Mouse (Mus musculus): ENCODE data around the gene Spats1. TPM values are rescaled to one million over a fixed set of nuclear protein-coding genes. Genes with fewer than 3 reads are reported as not detected.

Spats1 gene
- polyA plus RNA-seq, 1 experiment from 2014 or later = 0.98 TPM

DNA sequence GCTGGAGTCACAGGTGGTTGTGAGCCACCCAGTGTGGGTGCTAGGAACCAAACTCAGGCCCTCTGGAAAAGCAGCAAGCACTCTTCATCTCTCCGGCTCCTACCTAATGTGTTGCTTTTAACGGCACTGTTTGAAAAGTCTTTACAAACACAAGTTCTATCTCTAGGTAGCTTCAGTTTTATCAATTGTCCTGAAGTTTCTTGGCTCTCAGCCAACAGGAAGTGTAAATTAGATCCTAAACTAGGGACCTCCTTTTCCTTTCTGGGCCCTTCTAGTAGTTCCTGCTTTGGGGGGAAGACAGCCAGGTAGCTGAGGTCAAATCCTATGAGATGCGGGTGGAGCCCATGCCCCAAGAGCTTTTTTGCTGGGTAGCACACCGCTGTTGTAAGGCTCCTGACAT lies 35.7 kb upstream of the Spats1 start:
- no peak for ATAC-seq (ENCODE audit: low FRiP score, low read depth)

DNA sequence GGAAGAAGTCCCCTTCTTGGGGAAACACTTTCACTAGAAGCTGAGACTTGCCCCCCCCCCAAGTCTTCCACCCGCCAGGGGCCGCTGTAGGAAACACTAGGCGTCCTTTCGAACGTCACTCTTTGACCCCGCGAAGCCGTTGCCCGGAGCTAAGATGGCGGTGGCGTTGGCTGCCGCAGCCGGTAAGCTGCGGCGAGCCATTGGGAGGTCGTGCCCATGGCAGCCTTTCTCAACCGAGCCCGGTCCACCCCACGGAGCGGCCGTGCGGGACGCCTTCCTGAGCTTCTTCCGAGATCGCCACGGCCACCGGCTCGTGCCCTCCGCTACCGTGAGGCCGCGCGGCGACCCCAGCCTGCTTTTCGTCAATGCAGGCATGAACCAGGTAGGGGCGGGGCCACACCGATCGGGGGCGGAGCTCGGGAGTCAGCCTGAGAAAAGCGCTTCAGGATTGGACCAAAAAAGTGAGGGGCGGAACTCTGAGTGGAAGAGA lies 31.5 kb upstream of the Spats1 start, which contains the start of gene Aars2:
TSS of gene Aars2 (plus strand) at position 142 of the 490 bp plus-strand sequence.
- ATAC-seq (ENCODE audit: low FRiP score, low read depth) = peak; percentile 96
- Histone ChIP-seq H3K9ac (peak within 1 kb of the TSS; percentile 77), H3K4me2 (replicated peaks) (peak within 1 kb of the TSS; percentile 52), H3K4me1 (peaks cover 4% of the 10 kb centered on the region; the same call in 1 of the 2 replicates), H3K27me3 (no peaks in the 10 kb centered on the region), H3K36me3 (peaks cover 28% of the 10 kb centered on the region), H3K27ac (no peak within 1 kb of the TSS), H3K9me3 (no peaks in the 10 kb centered on the region), H3K4me3 (peak within 1 kb of the TSS; percentile 77)
- under 1% methylated on average over 42 of the region's 42 CpGs for WGBS

More for the DNA sequence above, 35.7 kb upstream of the Spats1 start:
- H3K4me2 ChIP-seq (replicated peaks) = no peak overlapping the region
- WGBS = 94% methylated on average over 4 of the region's 4 CpGs
- H3K4me1 ChIP-seq = peaks cover 4% of the 10 kb centered on the region; the same call in 1 of the 2 replicates
- H3K27ac ChIP-seq = no peak overlapping the region
- H3K36me3 ChIP-seq = peaks cover 40% of the 10 kb centered on the region
- no peaks in the 10 kb centered on the region for H3K9me3 ChIP-seq
- no peak overlapping the region for H3K9ac ChIP-seq
- H3K27me3 ChIP-seq = no peaks in the 10 kb centered on the region
- H3K4me3 ChIP-seq = no peak overlapping the region

DNA sequence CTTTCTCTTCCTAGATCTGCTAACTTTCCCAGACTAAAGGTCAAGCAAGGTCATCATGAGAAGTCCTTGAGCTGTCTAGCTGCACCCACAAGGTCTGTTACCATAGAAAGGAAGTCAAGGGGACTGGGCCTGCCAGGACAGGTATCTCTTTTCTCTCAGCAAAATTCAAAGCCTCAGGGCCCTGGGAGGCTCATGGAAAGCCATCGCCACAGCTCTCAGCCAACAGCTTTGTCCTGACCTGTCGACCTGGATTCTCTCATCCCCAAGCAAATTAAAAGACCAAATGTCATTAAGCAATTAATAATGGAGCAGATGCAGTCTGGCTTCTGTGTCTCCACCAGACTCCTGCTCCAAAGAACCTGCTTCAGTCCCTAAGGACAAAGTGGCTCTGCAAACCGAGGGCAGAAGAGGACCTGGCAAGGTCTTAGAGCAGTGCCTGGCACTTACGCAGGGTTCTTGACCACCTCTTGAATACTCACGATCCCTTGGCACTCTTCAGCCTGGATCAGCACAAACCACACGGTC lies 30.8 kb upstream of the Spats1 start:
- H3K4me2 ChIP-seq (replicated peaks) = peak overlapping the region; percentile 19

DNA sequence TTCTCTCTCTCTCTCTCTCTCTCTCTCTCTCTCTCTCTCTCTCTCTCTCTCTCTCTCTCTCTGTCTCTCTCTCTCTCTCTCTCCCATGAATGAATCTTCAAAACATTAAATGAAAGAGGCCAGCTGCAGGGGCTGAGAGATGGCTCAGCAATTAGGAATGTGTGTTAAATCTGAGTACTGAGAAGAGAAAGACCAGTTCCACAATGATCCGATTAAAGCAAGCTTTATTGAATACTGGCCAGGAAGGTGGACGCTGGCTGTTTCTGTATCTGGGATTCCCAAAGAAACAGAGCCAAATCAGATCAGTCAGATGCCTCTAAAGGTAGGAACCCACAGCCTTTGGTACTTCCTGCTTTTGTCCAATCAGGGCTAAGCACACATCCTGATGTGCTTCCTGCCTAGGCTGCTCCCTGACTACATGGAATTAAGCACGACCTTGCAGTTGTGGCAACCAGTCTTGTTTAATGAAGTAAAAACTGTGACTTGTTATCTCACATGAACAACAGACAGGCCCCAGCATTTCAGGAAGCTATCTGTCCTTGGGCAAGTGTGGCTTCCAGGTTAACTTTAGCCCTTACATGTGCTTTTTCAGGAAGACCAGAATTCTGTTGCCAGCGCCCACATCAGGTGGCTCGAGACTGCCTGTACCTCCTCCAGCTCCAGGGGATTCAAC lies 28.2 kb upstream of the Spats1 start:
- no peak for ATAC-seq (ENCODE audit: low FRiP score, low read depth)
- Histone ChIP-seq H3K4me3 (no peak overlapping the region), H3K4me1 (peaks cover 4% of the 10 kb centered on the region; the same call in 1 of the 2 replicates), H3K9ac (no peak overlapping the region), H3K27me3 (no peaks in the 10 kb centered on the region), H3K27ac (no peak overlapping the region), H3K9me3 (no peaks in the 10 kb centered on the region), H3K4me2 (replicated peaks) (no peak overlapping the region), H3K36me3 (peaks cover 1% of the 10 kb centered on the region; the same call in 1 of the 2 replicates)
- 60% methylated on average over 5 of the region's 5 CpGs for WGBS

More for the DNA sequence above, 30.8 kb upstream of the Spats1 start:
- no peak overlapping the region for H3K27ac ChIP-seq
- H3K9me3 ChIP-seq = no peaks in the 10 kb centered on the region
- H3K4me1 ChIP-seq = peaks cover 4% of the 10 kb centered on the region; the same call in 1 of the 2 replicates
- H3K9ac ChIP-seq = no peak overlapping the region
- WGBS = 70% methylated on average over 6 of the region's 6 CpGs
- no peak for ATAC-seq (ENCODE audit: low FRiP score, low read depth)
- no peak overlapping the region for H3K4me3 ChIP-seq
- H3K27me3 ChIP-seq = no peaks in the 10 kb centered on the region
- H3K36me3 ChIP-seq = peaks cover 24% of the 10 kb centered on the region

DNA sequence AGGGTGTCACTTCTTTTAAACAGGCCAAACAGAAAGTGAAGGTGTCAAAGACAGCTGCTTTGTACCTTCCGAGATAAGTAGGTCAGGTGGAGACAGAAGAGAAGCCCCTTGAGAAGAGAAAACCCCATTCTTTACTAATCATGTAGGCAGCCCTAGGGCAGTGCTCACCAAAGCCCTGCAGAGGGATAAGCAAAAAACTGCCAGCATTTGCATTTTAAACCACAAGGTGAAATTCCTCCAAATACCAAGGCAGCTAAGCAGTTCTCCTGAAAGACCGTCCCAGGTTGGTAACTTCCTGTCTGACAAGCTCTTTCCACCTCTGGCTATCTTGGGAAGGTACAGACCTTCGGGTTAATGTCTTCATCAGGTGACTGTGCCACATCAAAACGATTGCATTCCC lies 27.1 kb upstream of the Spats1 start:
- H3K9ac ChIP-seq = no peak overlapping the region
- 51% methylated on average over 4 of the region's 4 CpGs for WGBS

DNA sequence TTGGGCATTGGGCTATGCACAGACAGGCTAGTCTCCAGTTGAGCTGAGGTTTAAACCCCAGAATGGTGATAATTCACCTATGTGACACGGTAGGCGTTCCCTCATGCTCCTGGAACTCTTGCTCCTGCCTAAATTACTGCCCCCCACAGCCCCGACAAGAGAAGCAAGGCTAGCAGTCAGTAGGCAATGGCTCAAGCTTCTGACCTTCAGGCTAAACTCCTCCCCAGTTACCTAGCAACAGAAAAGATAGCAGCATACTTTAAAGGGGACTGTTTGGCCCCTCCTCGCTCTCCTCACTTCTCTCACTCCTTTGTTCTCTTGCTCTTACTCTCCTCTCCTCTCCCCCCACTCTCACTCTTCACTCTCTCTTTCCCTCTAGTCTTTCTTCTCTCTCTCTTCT lies 25.8 kb upstream of the Spats1 start:
- no peak overlapping the region for H3K9ac ChIP-seq
- no peaks in the 10 kb centered on the region for H3K4me1 ChIP-seq
- no peak for ATAC-seq (ENCODE audit: low FRiP score, low read depth)
- 33% methylated on average over 4 of the region's 4 CpGs for WGBS
- H3K36me3 ChIP-seq = no peaks in the 10 kb centered on the region
- H3K27me3 ChIP-seq = no peaks in the 10 kb centered on the region
- H3K27ac ChIP-seq = no peak overlapping the region
- H3K4me3 ChIP-seq = no peak overlapping the region
- no peak overlapping the region for H3K4me2 ChIP-seq (replicated peaks)
- no peaks in the 10 kb centered on the region for H3K9me3 ChIP-seq

More for the DNA sequence above, 27.1 kb upstream of the Spats1 start:
- Histone ChIP-seq H3K4me2 (replicated peaks) (no peak overlapping the region), H3K4me3 (no peak overlapping the region), H3K4me1 (peaks cover 2% of the 10 kb centered on the region; the same call in 1 of the 2 replicates), H3K27me3 (no peaks in the 10 kb centered on the region), H3K9me3 (no peaks in the 10 kb centered on the region), H3K36me3 (no peaks in the 10 kb centered on the region), H3K27ac (no peak overlapping the region)
- no peak for ATAC-seq (ENCODE audit: low FRiP score, low read depth)

DNA sequence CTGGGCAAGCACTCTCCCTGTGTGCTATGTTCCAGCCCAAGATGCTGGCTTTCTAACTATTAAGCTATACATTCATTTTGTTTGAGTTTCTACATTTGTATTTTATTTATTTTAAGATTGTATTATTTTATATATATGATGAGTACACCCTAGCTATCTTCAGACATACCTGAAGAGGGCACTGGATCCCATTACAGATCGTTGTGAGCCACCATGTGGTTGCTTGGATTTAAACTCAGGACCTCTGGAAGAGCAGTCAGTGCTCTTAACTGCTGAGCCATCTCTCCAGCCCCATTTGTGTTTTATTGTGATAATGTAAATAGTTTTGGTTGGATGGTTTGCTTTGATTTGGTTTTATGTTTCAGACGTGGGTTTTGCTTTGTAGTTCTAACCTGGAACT lies 24.3 kb upstream of the Spats1 start:
- WGBS = 32% methylated on average over 2 of the region's 2 CpGs
- Histone ChIP-seq H3K27ac (no peak overlapping the region), H3K36me3 (no peaks in the 10 kb centered on the region), H3K9me3 (no peaks in the 10 kb centered on the region), H3K4me2 (replicated peaks) (no peak overlapping the region), H3K4me3 (no peak overlapping the region), H3K27me3 (no peaks in the 10 kb centered on the region), H3K9ac (no peak overlapping the region), H3K4me1 (no peaks in the 10 kb centered on the region)
- no peak for ATAC-seq (ENCODE audit: low FRiP score, low read depth)

DNA sequence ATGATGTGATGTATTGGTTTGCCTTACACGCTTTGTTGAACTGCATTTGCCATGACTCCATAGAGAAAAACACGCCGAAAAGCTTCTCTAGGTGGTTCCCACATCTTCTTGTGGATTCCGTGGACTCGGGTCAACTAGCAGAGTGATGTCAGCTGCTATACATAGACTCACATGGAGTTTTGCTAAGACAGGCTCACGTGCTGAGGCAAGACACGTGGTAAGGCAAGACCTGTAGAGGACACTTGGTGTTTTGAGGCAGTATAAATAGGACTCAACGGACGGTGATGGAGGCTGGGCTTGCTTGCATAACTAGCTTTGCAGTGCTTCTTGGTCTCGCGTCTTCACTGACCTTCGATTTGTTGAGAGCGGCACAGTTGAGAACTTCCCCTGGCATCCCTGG lies 23.2 kb upstream of the Spats1 start:
- WGBS = 83% methylated on average over 13 of the region's 13 CpGs
- Histone ChIP-seq H3K4me1 (no peaks in the 10 kb centered on the region), H3K27me3 (no peaks in the 10 kb centered on the region), H3K9me3 (no peaks in the 10 kb centered on the region), H3K4me2 (replicated peaks) (no peak overlapping the region), H3K9ac (no peak overlapping the region), H3K36me3 (no peaks in the 10 kb centered on the region), H3K27ac (no peak overlapping the region), H3K4me3 (no peak overlapping the region)
- no peak for ATAC-seq (ENCODE audit: low FRiP score, low read depth)

DNA sequence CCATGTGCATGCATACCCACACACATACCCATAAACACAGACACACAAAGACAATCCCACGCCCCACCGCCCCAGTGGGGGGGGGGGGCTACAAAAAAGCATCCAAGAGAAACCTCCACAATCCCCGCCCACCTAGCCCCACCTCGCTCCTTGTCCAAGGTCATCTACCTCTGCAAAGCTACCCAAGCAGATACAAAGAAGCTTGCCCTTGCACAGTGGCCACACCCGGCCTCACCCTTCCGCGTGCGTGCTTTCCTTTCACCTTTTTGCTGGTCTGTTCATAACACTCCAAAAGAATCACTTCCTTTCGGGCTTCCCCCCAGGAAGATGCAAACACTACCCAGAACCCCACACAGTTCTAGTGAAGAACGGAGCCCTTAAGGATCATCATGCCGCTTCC lies 20.2 kb upstream of the Spats1 start:
- no peaks in the 10 kb centered on the region for H3K36me3 ChIP-seq

DNA sequence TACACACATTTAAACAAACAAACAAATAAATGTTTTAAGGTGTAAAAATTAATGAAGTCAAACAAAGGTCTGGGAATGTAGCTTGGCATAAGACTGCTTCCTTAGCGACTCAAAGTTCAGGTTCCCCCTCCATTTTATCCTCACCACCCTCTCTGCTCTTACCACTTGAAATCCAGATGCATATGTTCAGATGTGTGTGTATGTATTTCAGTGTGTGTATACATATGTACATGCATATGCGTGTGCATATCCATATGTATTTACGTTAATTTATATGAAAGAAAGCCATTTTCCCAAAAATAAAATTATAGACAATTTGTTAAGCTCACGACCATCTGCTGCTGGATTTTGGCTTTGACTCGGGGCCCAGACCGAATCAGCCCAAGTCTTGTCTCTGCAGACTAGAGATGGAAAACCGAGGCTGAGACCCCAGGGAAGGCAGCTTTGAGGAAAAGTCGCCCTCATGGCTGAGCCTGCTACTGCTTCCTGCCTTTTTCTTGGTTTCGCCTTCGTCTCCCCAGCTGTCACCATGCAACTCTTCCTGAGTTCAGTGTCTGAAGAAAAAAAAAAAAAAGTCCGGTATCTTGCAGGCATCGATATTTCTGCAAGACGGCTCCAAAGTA lies 15.4 kb upstream of the Spats1 start:
- no peaks in the 10 kb centered on the region for H3K36me3 ChIP-seq
- H3K4me1 ChIP-seq = no peaks in the 10 kb centered on the region
- H3K27ac ChIP-seq = no peak overlapping the region
- H3K9ac ChIP-seq = no peak overlapping the region
- no peak overlapping the region for H3K4me2 ChIP-seq (replicated peaks)
- H3K9me3 ChIP-seq = no peaks in the 10 kb centered on the region
- 75% methylated on average over 13 of the region's 13 CpGs for WGBS
- no peak for ATAC-seq (ENCODE audit: low FRiP score, low read depth)
- H3K27me3 ChIP-seq = 0 out of 2 replicates have a peak, but pooled peaks cover 3% of the 10 kb centered on the region
- no peak overlapping the region for H3K4me3 ChIP-seq

More for the DNA sequence above, 20.2 kb upstream of the Spats1 start:
- 77% methylated on average over 11 of the region's 11 CpGs for WGBS
- ATAC-seq (ENCODE audit: low FRiP score, low read depth) = no peak
- no peak overlapping the region for H3K27ac ChIP-seq
- no peaks in the 10 kb centered on the region for H3K9me3 ChIP-seq
- 0 out of 2 replicates have a peak, but pooled peaks cover 3% of the 10 kb centered on the region for H3K27me3 ChIP-seq
- H3K4me2 ChIP-seq (replicated peaks) = no peak overlapping the region
- no peaks in the 10 kb centered on the region for H3K4me1 ChIP-seq
- no peak overlapping the region for H3K4me3 ChIP-seq
- no peak overlapping the region for H3K9ac ChIP-seq

DNA sequence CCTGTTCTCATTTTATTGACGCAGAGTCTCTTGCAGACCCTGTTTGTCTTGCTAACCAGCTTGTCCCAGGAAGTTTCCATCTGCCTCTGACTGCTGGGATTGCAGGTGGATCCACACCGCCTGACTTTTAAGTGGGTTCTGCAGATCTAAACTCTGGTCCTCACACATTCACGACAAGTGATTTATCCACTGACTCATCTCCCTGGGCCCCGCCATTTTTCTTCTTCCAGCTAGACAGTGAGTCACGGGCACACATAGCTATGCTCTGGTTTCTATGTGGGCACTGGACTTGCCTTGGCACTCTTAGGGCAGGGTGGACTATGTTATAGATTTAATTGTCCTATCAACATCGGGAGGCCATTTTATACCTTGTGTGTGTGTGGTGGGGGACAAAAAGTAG lies 14.5 kb upstream of the Spats1 start:
- ATAC-seq (ENCODE audit: low FRiP score, low read depth) = no peak
- Histone ChIP-seq H3K4me2 (replicated peaks) (no peak overlapping the region), H3K4me1 (no peaks in the 10 kb centered on the region), H3K27ac (no peak overlapping the region), H3K27me3 (0 out of 2 replicates have a peak, but pooled peaks cover 3% of the 10 kb centered on the region), H3K36me3 (no peaks in the 10 kb centered on the region), H3K9ac (no peak overlapping the region), H3K4me3 (no peak overlapping the region), H3K9me3 (no peaks in the 10 kb centered on the region)
- 81% methylated on average over 6 of the region's 6 CpGs for WGBS

All from limb, embryonic 13.5 days (tissue).